Mouse (Mus musculus): ENCODE results near the gene Nfatc2.

Nfatc2 gene

GRCm38 (mm10) chr2:168589368-168590167, 11.9 kb downstream of the Nfatc2 start:
- POLR2A ChIA-PET, result interaction anchor here (0.6 to 2.5 kb wide), 29 partner anchors 8 to 928 kb away, joined by 3 to 15 read pairs (median 3); partner anchors contain the start of gene Nfatc2 (in 1 of the 4)
- CTCF ChIA-PET, result interaction anchor here (0.6 to 1.7 kb wide), 16 partner anchors 15 to 522 kb away, joined by 3 to 8 read pairs (median 5); partner anchors contain the start of gene Atp9a (in 1 of the 4)

- POLR2A ChIA-PET, result interaction anchor here (0.6 to 2.5 kb wide), 10 partner anchors 10 to 1045 kb away, joined by 3 to 15 read pairs (median 3); partner anchors contain the start of gene Nfatc2 (in 1 of the 4)
- CTCF ChIA-PET, result interaction anchor here in 3 of 4 experiments (0.6 to 1.7 kb wide), 6 partner anchors 9 to 521 kb away, joined by 4 to 12 read pairs (median 6); no protein-coding TSS in a partner anchor
These were observed 12.7 kb downstream of the Nfatc2 start for GRCm38 (mm10) chr2:168588591-168589367.

DNA sequence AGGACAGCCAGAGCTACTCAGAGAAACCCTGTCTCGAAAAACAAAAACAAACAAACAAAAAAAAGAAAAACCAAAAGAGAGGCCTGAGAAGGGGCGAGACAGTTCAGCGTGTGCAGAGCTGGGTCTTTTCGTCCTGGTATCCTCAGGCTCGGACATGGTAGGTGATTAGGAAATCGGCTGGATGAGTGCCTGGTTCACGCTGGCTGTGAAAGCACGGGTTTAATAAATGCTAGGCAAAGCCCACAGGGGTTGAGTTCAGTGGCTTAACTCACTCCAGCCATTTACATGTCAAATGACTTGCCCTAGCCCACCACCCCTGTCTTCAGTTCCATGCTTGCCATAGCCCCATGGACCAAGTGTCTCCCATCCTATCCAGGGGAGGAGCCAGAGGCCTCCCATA, 14.3 kb downstream of the Nfatc2 start:
- ChIA-PET CTCF (no interaction called here), POLR2A (interaction anchor here in 2 of 4 experiments (0.6 kb wide), 2 partner anchors 15 to 26 kb away, joined by 3 to 4 read pairs; no protein-coding TSS in a partner anchor)

DNA sequence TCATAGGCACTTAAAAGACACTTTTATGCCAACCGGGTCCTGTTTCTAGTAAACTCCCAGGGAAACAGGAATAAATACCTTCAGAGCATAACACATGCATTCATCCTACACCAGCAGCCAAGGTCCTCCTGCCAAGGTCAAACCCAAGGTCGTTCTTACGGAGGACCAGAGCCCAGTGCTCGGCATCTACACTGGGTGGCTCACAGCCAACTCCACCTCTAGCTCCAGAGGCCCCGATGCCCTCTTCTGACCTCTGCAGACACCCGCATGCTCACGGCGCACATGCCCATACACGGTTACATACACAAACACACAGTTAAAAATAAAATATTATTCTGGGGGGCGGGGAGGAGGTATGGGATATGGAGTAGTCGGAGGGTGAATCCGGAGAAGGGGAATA, 14.9 kb downstream of the Nfatc2 start:
- POLR2A ChIA-PET, result no interaction called here
- CTCF ChIA-PET, result no interaction called here

DNA sequence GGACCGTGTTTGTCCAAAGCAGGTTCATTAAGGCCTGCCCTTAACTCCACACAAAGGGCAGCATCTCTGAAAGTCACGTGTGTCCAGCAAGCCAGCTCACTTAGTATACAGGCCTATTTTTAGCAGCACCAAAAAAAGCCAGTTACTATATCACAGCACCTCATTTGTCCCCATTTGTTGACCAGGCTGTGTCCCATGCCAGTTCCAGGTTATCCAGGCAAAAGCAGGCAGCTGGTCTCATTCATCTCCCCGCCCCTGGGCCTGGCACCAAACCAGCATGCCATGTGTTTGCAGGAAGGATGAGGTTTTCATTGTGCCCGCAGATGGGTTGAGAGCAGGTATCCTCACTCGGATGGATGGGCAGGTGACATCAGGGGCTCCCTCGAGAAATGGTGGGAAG, 16.6 kb downstream of the Nfatc2 start:
- POLR2A ChIA-PET, result interaction anchor here in 1 of 4 experiments (0.9 to 1.5 kb wide), 2 partner anchors 10 to 16 kb away, joined by 3 to 4 read pairs; no protein-coding TSS in a partner anchor
- CTCF ChIA-PET, result interaction anchor here in 1 of 4 experiments (0.6 kb wide), 1 partner anchor 137 kb away, joined by 3 read pairs; no protein-coding TSS in a partner anchor

GRCm38 (mm10) chr2:168584408-168584807, 17.0 kb downstream of the Nfatc2 start:
- POLR2A ChIA-PET, result interaction anchor here in 1 of 4 experiments (0.9 to 1.5 kb wide), 4 partner anchors 8 to 33 kb away, joined by 3 to 5 read pairs (median 4); no protein-coding TSS in a partner anchor
- CTCF ChIA-PET, result interaction anchor here in 3 of 4 experiments (0.6 to 1.4 kb wide), 7 partner anchors 9 to 1859 kb away, joined by 3 to 13 read pairs (median 3); no protein-coding TSS in a partner anchor

DNA sequence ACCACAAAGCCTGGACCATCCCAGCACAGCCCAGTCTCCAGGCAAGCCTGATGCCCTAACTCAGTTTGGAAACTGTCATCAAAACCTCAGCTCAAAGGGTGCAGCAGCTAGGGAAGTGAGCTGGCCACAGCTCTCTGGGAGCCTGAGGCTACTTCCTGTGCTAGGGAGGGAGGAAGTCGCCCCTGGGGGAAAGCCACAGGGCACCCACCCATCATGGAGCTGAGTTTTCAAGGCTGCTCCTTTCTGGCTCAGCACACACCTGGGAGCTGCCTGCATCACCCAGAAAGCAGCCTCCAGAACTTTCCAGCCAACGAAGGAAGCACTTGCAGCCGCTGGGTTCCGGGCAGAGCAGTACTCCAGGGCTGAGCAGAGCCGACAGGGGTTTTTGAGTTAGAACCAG, 18.4 kb downstream of the Nfatc2 start:
- CTCF ChIA-PET, result interaction anchor here in 3 of 4 experiments (0.5 to 1.4 kb wide), 5 partner anchors 11 to 257 kb away, joined by 3 to 4 read pairs (median 3); no protein-coding TSS in a partner anchor
- POLR2A ChIA-PET, result interaction anchor here in 2 of 4 experiments (0.6 to 1.4 kb wide), 6 partner anchors 10 to 251 kb away, joined by 3 to 5 read pairs (median 3); no protein-coding TSS in a partner anchor

DNA sequence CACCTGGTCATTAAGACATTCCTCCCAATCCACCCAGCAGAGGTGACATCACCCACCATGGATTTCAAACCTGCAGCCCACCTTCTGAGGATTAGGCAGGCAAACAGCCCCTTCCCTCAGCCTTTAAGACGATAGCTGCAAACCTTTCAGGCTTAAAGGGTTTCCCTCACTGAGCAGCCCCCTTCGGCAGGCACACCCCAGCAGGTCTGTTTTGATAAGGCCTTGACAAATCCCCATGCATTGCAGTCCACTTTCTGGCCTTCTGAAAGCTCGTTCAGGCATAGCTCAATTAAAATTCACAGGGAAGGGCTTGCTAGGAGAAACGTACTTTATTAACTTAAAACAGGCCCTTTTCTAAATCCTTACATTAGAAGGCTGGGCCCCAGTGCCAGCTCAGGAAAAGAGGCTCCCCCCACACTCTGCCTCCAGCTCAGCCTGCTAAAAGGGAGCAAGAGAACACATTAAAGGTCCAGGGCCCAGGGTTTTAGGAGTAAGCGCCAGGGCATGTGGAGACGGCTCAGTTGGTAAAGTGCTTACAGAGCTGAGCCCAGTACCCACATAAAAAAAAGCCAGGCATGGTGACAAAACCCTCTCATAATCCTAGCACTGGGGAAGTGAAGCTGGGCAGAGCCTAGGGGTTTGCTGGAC, 20.1 kb downstream of the Nfatc2 start:
- ChIA-PET CTCF (interaction anchor here in 1 of 4 experiments (0.6 to 0.7 kb wide), 2 partner anchors 292 to 294 kb away, joined by 3 read pairs; no protein-coding TSS in a partner anchor), POLR2A (interaction anchor here in 2 of 4 experiments (0.6 to 1.3 kb wide), 5 partner anchors 8 to 419 kb away, joined by 4 to 10 read pairs (median 5); no protein-coding TSS in a partner anchor)

DNA sequence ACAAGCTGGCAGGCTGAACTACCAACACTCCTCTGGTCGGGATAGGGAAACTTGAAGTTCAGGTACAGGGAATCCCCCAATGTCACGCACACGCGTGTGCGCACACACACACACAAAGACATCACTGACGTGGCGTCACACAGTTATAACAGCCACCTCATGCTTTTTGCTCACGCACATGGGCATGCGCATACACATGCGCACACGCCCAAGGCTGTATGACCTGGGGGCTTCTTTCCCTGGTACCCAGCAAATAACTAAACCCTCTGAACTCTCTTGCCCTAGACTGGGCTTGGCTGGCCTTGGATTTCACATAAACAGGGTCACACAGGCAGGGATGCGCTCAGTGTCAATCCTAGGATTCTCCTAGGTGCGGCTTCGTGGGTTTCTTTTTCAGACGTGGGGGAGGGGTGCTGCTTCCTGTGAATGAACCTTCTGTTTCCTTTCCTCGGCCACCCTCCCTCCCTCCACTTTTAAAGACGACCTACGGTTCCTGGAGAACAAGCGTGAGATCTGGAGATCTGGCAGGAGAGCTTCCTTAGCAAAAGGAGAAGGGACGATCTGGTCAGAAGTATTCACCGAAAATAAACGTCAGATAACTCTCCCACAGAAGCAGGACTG, 21.1 kb downstream of the Nfatc2 start:
- ChIA-PET POLR2A (interaction anchor here in 2 of 4 experiments (0.6 to 2.8 kb wide), 2 partner anchors 10 to 36 kb away, joined by 4 to 15 read pairs; no protein-coding TSS in a partner anchor), CTCF (no interaction called here)

- POLR2A ChIA-PET, result interaction anchor here in 2 of 4 experiments (1.7 to 2.8 kb wide), 2 partner anchors 10 to 11 kb away, joined by 4 to 15 read pairs; no protein-coding TSS in a partner anchor
- CTCF ChIA-PET, result no interaction called here
These were observed 21.8 kb downstream of the Nfatc2 start for GRCm38 (mm10) chr2:168579601-168580130.

- ChIA-PET POLR2A (interaction anchor here in 2 of 4 experiments (1.7 to 2.8 kb wide), 2 partner anchors 11 kb away, joined by 4 to 15 read pairs; no protein-coding TSS in a partner anchor), CTCF (no interaction called here)
These were observed 22.3 kb downstream of the Nfatc2 start for GRCm38 (mm10) chr2:168579109-168579508.

GRCm38 (mm10) chr2:168578132-168578531, 23.3 kb downstream of the Nfatc2 start:
- CTCF ChIA-PET, result interaction anchor here in 1 of 4 experiments (0.6 kb wide), 1 partner anchor 294 kb away, joined by 3 read pairs; no protein-coding TSS in a partner anchor
- POLR2A ChIA-PET, result interaction anchor here in 2 of 4 experiments (0.5 to 2.8 kb wide), 6 partner anchors 12 to 68 kb away, joined by 3 to 15 read pairs (median 3); no protein-coding TSS in a partner anchor

DNA sequence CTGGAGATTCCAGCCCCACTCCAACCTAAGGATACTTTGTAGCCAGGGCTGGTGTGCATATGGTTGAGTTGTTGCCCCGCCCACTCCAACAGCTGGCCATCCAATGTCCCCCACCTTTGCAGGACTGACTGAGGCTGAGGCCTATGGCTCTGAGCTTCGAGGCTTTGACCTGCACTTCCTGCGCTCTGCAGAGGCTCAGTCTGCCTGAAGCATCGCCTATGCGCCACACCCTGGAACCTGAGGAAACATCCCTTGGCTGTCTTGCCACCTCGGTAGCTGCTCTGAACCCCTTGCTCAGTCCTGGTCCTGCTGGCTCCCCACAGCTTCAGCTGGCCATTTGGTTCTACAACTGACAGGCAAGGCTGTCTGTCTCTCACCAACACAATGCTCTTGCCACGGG, 24.1 kb downstream of the Nfatc2 start:
- ChIA-PET CTCF (interaction anchor here in 2 of 4 experiments (0.6 kb wide), 2 partner anchors 304 to 589 kb away, joined by 3 to 4 read pairs; no protein-coding TSS in a partner anchor), POLR2A (interaction anchor here in 1 of 4 experiments (1.0 kb wide), 1 partner anchor 13 kb away, joined by 5 read pairs; no protein-coding TSS in a partner anchor)

GRCm38 (mm10) chr2:168575834-168576233, 25.6 kb downstream of the Nfatc2 start:
- ChIA-PET CTCF (no interaction called here), POLR2A (no interaction called here)

GRCm38 (mm10) chr2:168574934-168575333, 26.5 kb downstream of the Nfatc2 start:
- CTCF ChIA-PET, result interaction anchor here in 2 of 4 experiments (0.6 kb wide), 2 partner anchors 77 to 293 kb away, joined by 3 read pairs; no protein-coding TSS in a partner anchor
- POLR2A ChIA-PET, result interaction anchor here in 1 of 4 experiments (0.7 to 0.9 kb wide), 2 partner anchors 10 to 15 kb away, joined by 3 to 4 read pairs; no protein-coding TSS in a partner anchor

GRCm38 (mm10) chr2:168573866-168574265, 27.6 kb downstream of the Nfatc2 start:
- ChIA-PET POLR2A (interaction anchor here in 3 of 4 experiments (0.7 to 0.9 kb wide), 4 partner anchors 10 to 115 kb away, joined by 3 to 4 read pairs (median 3); no protein-coding TSS in a partner anchor), CTCF (interaction anchor here in 1 of 4 experiments (0.5 kb wide), 1 partner anchor 123 kb away, joined by 7 read pairs; no protein-coding TSS in a partner anchor)

DNA sequence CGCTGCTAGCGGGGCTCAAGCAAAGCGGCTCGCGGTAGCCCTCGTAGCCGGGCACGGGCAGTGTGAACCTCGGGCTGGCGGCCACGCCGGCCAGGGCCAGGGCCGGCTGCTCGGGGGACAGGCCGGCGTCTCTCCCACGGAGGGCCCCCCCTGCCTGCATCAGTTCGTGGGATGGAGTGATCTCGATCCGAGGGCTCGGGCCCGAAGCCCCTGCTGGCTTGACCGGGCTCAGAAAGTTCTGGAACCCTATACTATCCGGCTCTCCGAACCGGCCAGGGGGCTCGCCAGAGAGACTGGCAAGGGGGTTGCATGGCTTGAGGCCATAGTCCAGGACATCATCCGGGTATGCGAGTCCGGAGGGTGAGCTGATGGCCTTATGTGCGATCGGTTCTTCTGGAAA, 30.2 kb downstream of the Nfatc2 start:
- POLR2A ChIA-PET, result no interaction called here
- CTCF ChIA-PET, result no interaction called here

Data from embryonic stem cell, embryonic (primary cell).